Mouse (Mus musculus) embryonic fibroblast, embryonic 13.5 days (primary cell): ENCODE measurements around the gene Car8.

Experiments
- CTCF ChIP-seq: IDR thresholded peaks from 2 replicates; pipeline ENCODE4 v1.5.1; 2011; ENCODE audit warnings: mild to moderate bottlenecking, control low read depth, low read length, moderate library complexity, borderline replicate concordance; ENCODE audit not compliant: insufficient read depth
- POLR2A ChIP-seq: IDR thresholded peaks from 2 replicates; pipeline ENCODE4 v1.6.1; 2011; ENCODE audit warnings: low read depth, mild to moderate bottlenecking, control low read depth, low read length, moderate library complexity

DNA sequence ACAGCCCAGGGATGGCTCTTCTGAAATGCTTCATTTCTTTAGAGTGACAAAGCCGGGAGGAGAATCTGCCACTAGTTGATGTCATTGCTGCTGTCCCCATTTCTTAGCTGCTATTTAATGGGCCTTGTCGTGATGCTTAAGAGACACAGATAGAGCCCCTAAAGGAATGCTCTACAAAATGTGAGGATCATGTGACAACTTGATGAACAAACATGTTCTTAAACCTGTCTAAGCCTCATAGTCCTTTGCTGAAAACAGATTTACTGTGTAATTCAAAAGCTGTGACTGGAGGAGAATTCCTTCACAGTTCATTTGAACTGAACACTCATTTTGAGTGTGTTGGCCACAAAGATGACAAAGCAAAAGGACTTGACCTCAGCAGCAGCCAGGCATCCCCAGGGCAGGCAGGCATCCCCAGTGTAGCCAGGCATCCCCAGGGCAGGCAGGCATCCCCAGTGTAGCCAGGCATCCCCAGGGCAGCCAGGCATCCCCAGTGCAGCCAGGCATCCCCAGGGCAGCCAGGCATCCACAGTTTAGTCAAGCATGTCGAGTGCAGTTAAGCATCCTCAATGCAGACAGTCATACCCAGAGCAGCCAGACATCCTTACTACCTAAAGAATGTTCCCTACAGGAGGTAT lies 9.1 kb downstream of the Car8 start:
- TF ChIP-seq CTCF (no peak), POLR2A (no peak)
